Mouse (Mus musculus) kidney, adult 11 months (tissue): Measurements from ENCODE around the gene Odf3l1.

Experiments used
- DNase-seq: peaks from one replicate; pipeline ENCODE4 v3.0.0; 2022

Odf3l1 gene

DNA sequence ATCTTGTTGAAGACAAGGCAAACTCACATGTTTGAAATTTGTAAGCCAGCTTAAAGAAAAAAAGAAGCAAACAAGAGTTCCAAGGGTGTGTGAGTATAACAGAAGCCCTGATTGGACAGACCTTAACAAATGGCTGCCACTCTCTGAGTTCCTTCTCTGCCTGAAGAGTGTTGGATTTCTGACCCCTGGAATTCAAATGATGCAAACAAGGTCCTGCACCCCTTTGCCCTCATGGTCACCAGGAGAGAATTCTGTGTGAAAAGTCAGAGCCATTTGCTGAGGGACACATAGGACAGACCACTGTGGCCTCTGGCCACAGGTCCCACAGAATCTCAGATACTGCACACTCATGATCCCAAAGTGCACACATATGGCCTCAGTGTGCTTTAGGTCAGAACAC lies 22.6 kb downstream of the Odf3l1 start:
- DNase-seq: no peak

DNA sequence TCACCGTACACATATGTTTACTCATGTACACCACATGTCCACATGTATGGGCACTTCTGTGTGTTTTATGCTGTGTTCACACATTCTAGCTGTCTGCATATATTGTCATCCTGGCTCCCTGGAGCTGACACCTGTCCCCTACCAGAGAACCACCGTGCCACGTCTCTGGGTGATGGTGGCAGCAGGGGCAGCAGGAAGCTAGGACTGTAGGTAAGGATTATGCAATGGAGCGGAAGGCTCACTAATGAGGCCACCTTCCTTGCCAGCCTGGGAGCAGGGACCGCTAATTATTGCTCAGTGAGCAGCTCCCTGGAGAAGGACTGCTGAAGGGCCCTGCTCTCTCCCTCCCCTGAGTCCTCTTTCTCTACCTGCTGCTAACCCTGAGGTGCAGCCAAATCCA lies 23.8 kb downstream of the Odf3l1 start:
- DNase-seq: no peak

DNA sequence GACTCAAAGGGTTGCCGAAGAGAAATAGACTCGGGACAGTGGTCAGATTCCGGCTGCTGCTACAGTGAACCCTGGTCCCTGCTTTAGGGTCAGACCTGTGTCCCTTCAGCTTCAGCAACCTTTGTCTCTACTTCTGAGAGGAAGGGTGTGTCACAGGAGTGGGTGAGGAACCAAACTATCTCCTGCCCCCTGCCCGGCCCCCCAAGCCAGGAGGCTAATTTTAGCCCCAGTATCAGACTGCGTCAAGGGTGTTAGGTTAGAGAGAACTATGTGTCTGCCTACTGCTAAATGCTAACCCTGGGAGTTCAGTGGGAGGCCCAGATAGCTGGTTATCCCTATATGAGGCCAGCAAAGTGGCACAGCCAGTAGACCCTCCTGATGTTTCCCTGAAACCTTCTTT lies 29.3 kb downstream of the Odf3l1 start:
- no peak for DNase-seq

DNA sequence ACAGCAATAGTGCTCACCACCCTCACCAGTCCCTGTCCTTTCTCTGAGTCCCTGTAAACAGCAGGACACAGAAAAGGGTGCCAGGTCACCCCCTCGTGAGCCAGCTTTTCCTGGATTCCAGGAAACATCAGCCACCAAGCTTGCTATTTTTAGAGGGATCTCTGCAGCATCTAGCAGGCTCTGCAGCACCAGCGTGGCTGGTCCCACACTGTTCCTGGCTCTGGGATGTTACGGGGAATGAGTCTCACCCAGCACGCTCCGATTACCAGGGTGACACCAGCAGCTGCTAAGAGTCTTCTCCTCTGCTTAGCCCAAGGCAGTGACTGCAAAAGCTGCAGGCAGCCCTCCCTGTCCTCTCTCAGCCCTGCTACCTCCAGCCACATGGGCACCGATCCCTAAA lies 31.6 kb downstream of the Odf3l1 start:
- no peak for DNase-seq

DNA sequence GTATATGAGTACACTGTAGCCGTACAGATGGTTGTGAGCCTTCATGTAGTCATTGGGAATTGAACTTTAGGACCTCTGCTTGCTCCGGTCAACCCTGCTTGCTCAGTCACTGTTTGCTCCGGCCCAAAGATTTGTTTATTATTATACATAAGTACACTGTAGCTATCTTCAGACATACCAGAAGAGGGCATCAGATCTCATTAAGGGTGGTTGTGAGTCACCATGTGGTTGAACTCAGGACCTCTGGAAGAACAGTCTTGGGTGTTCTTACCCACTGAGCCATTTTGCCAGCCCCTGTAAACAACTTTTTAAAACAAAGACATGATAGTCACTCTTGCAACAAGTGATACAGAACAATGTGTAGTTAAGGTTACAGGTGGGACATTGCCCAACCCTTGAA lies 32.6 kb downstream of the Odf3l1 start:
- no peak for DNase-seq

DNA sequence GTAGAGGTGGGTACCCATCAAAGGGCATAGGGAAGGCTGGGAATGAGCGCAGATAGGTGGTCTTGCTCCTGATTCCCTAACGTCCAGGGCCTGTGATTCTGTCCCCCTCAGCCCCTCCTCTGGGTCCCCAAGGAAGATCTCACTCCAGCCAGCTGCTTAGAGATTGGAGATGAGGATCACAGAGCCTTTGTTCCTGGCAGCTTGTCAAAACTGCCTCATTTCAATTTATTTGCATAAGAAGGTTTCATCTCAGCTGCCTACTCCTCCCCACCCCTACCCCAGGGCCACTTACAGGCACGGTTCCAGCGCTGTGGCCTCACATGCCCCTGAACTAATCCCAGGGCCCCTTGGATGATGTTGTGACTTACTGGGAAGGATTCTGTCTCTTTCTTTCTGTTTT lies 34.3 kb downstream of the Odf3l1 start:
- no peak for DNase-seq

DNA sequence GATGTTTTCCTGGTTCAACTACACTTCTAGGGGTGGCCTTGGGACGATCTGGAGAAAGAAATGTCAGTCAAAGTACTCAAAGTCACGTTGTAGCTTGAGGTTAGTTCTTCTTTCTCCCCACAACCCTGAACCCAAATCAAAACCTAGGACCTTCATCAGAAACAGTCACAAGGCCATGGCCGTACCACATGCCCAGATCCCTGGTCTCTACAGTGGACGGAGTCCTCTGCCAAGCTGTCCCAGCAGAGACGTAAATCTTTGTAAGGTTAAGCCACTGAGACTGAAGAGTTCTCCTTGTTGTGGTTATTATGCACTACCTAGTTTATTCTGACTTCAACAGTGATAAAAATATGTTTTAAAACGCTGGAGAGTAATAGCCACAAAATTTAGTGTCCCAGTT lies 35.6 kb downstream of the Odf3l1 start:
- no peak for DNase-seq

DNA sequence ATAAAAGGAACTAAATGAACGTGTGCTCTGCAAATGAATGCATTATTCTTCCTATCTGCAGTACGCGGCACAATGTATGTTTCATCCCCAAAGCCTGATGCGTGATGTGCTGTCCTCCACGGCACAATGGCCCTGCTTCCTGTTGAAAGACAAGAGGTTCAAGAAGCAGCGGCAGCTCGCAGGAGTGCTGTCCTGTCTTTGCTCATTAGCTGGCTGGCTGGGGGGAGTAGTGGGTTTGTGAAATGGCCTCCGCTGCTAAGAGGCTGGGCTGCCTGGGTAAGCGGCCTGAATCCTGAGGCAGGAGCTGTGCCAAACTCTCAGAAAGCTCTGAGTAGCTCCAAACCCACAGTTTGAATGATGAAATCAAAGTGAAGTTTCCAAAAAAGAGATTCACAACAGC lies 36.3 kb downstream of the Odf3l1 start:
- DNase-seq: no peak

DNA sequence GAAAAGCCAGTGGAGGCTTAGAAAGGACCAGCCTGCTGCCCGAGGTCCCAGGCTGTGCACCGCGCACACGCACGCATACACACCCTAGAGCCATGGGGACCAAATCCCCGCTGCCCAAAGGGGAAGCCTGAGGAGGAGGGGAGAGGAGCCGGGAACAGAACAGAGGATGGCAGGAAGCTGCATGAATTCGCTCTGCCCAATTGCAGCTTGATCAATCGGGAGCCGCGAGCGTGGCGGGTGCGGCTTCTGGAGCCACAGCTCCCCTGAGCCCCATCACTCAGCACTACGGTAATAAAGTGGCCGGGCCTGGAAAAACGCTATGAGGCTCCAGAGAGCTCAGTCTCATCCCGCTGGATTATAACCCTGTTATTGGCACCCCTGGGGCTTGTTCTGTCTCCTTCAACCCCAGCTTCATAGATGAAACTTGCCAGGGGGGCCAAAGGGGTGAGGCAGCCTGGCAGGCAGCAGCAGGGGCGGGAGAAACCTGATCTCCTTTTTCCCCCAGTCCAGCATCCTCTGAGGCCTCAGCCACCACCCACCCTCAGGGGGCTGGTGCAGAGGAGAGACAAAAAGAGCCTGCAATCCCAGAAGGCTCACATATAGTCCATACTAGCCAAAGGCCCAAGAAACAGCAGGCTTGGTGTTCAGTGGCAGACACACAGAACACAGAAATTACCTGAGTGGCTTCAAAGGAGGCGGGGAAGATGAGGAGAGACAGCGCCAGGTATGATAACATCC lies 38.8 kb downstream of the Odf3l1 start:
- no peak for DNase-seq

DNA sequence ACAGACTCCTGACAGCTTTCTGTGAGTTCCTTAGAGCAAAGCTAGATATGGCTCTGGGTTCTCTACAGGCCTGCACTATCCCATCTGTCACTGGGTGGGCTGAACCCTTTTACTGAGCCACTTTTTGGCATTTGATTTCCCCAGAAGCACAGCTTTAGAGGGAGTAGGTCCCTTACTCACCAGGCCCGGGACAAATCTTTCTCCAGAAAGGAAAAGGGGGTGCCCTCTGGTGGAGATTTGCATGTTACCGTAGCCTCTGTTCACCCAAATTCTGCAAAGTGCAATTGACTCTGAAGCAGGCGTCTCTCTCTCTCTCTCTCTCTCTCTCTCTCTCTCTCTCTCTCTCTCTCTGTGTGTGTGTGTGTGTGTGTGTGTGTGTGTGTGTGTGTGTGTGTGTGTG lies 39.6 kb downstream of the Odf3l1 start:
- DNase-seq: no peak

DNA sequence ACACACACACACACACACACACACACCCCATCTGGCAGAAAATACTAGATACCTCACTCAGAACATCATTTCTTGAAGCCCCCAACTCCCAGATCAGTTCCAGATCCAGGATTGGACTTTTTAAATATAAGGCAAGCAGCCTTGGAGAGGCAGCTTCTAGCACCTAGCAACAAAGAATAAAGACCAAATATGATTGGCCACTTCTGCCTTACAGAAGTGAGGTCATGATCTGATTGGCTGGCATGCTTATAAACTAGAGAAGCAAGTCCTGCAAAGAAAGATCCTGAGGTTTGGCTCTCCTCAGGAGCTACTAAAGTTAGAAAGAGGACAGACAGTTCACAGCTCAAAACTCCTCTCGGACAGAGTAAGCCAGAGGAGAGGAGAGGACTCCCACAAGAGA lies 53.6 kb downstream of the Odf3l1 start:
- no peak for DNase-seq

DNA sequence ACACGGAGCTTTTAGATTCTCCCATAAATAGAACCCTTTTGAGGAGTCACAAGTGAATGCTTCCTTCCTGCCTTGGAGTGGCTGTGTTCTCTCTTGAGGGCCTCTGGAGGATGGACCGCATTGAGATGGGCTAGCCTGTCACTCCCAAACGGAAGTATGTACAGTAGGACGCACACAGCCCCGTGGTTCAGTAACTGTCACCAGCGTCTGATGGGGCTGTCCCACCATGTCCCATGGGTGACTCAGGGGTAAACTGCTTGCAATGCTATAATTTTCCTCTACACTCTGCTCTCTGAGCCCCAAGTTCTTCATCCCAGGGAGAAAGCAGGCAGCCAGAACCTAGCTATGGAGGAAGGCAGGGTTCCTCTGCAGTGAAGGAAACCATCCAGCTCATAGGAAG lies 56.5 kb downstream of the Odf3l1 start:
- DNase-seq: no peak

DNA sequence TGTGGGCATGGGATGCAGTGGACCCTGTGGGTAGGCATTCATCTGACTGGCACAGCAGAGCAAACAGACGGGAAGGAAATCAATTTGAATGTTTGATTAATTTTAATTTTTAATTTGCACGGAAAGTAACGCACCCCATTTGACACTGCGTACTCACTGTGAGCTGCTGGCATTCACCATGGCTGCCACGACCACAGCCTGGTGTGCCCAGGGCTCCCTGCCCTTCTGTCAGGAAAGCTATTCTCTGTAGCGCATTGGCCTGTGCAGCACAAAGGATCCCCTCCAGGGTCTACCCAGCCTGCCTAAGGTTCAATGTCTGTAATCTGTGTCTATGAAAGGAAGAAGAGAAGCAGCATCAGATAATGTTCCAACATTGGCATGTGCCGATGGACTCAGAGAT lies 61.3 kb downstream of the Odf3l1 start:
- DNase-seq: no peak
